Mouse (Mus musculus) frontal cortex, postnatal 36 days (tissue): ENCODE results near the gene Sema6d.

Experiments used
- DNase-seq, 2 experiments: peaks; one replicate each; pipeline ENCODE4 v3.0.0; 2022; ENCODE audit warnings: low spot score in 2 of 2

The Sema6d gene

DNA sequence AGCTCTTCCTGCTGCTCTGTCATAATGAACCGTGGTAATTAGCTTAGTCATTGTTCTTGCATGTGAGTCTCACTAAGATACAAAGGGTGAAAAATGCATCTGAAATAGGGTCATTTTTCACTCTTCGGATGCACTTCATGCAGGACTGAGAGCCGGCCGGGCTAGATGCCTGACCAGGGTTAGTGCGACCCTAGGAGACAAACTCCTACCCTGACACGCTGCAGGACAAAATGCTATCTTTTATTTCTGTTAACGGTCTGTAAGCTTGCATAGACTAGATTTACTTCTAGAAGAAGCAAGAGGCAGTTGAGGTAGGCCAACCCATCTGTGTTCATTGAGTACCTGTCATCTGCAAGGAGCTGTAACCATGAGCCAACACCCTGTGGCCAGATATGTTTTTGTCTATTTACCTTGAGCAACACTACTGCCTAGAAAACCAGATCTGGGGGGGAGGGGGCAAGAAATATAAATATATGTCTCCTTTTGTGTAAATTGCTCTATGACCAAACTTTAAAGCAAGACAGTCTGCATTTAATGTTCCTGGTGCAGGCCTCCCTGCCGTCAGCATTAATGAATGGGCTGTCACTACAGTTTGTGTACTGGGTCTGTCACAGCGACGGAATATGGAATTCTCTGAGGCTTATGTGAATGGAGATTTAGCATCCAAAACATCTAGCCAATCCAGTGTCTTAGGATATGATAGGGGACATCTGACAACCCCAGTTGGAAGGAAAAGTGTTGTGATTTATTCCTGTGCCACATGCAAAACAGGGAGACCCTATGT lies 523.1 kb downstream of the Sema6d start:
- DNase-seq = no peak

DNA sequence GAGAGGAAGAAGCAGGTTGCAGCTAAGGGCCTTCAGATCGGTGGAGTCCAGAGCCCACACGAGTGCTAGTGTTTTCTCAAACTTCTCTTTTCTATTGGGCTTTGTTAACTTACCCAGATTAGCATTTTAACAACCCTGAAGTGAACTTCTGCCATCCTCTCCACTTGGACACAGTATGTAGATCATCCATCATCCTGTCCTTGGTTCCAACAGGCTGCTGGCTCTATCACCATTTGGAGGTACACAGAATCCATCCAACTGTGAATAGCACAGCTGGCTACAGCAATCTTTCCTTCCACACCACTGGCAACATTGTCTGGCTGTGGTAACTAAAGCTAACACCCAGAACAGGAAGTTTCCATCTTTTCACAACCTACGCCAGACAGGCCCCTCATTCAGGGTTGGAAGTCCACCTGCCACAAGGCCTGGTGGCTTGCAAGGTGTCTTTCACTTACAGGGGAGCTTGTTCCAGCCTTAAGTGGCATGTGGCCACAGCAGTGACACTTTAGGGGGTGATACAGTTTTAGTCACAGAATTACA lies 524.0 kb downstream of the Sema6d start:
- no peak for DNase-seq

DNA sequence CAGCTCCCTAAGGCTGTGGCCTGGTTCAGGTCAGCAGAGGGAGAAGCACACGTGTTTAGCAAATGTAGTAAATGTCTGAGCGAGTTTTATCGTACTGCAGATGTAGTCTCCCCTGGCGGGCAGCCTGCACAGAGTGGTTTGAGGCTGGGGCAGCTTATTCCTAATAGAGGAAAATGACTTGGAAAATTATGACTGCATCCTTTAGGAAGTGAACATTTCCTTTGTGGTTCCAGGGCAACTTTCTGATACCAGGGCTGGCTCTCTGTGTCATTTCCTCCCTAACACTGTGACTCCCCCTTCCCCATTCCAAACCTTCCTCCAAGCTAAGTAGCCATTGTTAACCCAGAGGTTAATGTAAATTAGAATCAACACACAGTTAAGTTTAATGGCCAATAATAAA lies 527.0 kb downstream of the Sema6d start:
- no peak for DNase-seq

DNA sequence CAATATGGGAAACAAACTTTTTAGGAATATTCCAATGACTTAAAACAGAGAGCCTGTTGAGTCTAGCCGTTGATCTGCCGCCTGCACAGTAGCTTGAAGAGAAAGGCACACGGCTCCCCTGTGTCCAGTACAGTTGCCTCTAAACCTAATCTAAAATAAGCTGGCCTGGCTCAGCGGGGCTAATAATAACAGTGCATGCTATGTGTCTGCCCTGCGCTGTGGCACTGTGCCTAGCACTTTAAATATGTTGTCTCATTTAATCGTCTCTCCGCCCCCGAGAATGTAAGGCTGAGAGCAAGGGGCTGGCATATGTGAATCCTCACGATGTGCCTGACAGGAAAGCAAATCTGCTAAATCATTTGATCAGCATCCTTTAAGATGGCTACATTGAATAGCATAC lies 527.7 kb downstream of the Sema6d start:
- no peak for DNase-seq

DNA sequence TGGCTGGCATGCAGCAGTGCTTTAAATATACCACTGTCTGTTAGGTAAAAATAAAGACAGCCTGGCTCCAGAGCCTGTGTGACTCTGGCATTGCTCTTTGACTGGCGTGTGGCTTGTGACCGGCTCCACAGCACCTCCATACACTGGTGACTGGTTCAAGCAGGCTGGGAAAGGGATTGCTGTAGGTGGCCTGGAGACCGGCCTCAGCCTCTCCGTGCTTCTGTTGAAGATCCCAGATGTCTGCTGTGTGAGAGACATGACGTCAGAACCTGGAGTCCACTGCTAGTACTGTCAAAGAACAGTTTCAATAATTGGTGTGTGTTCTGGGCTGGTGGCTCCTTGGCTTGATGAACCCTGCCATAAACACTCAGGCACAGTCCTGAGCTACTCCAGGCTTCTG lies 528.3 kb downstream of the Sema6d start:
- DNase-seq = no peak

DNA sequence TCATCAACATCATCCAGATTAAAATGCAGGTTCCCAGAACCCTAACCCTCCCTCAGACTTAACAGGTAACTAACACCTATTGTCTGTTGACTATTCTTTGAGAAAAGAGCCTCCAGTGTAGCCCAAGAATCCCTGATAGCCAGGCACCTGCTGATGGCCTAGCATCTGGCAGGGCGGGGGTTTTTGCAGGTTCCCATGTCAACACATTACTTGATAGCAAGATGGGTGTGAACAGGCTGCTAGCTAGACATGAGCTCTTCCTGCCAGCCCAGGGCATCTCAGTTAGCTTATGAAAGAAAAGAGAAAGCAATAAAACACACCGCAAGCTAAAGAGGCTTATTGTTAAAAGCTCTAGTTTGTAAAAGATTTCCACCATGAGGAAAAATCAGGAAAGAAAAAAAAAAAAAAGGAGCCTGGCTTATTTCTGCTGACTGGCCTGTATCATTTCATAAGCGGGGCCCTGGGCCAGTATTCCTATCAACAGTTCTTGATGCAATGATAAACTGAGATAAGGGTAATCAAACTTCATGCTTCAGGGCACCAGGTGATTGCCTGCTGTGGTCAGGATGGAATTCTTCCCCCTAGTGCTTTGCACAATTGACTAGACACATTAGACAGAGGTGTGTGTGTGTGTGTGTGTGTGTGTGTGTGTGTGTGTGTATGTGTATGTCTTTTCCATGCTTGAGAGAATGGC lies 528.9 kb downstream of the Sema6d start:
- DNase-seq = no peak

DNA sequence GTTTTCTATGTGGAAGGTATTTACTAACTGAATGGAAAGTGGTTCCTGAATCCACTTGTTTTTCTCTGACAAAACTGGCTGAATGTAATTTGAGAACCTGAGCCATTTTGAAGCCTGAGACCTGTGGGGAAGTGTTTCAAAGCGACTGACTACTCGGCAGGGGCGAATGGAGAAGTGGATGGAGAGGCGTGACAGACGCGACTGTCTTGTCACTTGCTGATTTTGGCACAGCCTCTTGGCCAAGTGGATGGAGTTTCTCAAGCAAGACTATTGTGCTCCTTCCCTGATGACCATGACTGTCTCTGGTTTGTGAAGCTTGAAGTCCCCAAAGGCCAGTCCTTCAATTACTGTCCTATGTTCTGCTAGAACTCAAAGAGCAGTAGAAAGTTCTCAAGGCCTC lies 530.7 kb downstream of the Sema6d start:
- DNase-seq = no peak

DNA sequence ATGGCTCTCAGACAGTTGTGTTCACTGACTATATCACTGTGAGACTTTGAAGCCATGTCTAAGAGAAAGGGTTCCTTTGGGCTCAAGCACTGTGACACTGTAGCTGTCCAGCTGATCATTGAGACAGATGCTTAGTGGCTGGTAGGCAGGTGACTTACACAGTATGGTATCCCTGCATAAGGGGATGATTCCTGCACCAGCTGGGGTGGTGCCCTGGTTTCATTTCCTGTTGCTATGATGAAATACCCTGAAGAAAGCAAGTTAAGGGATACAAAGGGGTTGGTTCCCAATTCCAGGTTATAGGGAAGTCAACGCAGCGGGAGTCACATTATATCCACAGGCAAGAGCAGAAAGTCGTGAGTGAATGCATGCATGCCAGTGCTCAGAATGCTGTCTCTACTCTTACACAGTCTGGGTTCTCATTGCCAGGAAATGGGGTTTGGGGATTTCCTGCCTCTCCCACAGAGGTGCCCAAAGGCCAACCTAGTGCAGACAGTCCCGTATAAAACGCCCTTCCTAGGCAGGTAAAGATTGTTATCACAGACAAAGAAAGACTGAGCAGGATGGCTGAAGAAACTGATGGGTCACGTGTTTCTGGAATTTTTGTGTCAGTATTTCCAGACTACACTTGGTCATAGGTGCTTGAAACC lies 532.3 kb downstream of the Sema6d start:
- no peak for DNase-seq

DNA sequence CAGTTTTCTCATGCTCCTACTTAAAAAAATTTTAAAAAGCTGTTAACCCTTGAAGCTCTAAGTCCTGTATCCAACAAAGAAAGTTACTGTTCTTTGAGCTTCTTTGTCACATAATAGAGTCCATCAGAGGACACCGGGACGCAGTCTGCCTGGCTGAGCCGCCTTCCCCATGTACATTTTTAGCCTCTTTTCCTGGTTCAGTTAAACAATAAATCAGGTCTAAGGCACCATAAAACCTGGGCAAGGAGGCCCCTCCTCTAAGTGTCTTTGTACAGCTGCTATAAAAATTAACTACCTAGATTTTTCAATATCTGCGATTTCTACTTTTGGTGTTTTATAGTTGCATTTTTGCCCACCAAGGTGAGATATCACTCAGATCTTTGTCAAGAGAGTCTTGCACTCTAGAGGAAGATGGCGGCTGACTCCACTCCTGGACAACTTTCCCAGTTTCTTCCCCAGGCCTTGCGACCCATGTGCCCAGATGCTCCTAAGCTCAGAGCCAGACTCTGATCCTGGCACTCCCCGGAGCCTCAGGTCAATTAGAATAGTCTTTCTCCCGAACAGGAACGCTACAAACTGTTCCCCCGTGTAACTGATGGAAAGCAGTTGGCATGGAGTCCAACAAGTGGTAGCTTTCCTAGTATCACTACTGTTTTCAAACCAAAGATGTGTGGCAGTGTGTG lies 534.6 kb downstream of the Sema6d start:
- DNase-seq = no peak

DNA sequence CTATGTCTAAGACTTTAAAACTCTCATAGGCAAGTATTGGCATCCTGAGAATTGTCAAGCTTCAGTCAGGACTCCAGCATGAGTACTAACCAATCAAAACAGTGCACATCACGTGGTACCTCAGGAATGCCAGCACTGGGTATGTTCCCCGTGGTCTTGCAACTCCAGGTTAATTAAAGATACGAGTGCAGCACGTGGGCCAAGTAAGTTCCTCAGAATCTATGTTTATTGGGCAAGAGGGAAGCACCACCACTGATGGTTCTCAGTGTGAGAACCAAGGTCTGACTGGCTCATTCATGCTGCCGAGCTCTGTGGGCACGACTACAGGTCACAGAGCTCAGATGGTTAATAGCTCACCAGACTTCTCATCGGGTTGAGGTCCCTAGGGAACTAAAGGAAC lies 536.7 kb downstream of the Sema6d start:
- no peak for DNase-seq

DNA sequence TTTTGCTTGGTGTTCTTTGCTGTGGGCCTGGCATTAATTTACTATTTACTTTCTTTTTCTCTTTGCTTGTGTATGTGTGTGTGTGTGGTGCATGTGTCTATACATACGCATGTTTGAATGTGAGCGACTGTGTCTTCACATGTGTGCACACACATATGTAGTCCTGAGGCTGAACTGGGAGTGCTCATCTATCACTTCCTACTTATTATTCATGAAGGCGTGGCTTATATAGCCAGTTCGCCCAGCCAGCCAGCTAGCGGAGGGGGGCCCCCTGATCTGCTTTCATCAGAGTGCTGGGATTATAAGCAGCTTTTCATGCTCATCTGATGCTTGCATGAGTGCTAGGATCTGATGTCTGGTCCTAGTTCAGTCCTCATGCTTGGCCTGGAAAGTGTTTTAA lies 537.9 kb downstream of the Sema6d start:
- no peak for DNase-seq

DNA sequence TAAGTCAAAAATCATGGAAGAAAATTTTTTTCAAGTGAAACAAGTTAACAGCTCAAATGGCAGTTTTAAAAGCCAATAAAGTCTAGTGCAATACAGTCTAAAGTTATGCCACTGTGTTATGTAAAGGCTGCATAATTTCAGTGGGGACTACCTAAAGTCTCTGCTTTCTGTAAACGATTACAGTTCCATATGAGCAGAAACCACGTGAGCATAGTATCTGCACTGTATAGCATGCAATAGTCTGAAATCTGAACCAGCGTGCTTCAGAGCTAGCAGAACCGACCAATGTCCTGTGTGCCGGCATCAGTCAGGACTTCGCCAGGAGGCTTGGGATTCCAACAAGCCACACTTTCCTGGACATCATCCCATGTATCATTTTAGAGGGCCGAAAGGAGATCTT lies 538.9 kb downstream of the Sema6d start:
- DNase-seq = no peak

DNA sequence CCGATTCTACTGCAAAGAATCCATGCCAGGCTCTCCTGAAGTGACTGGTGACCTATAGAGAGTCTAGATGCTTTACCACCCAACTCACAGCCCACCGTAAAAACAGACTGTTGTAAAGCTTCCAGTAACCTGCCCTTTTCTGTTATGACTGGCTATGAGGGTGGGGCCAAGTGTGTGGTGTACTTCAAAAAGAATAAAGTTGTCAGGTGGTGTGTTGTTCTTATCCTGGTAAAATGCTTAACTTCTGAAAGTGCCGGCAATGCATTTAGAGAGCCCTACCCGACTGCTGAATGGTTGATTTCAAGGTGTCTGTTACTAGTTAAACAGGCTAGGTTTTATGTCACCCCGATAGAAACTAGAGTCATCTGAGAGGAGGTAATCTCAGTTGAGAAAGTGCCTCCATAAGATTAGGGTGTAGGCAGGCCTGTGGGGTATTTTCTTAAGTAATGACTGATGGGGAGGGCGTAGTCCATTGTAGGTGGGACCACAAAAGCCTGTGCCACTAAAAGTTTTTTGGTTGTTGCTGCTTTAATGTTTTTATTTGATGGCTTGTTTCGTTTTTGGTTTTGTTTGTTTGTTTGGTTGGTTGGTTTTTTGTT lies 544.7 kb downstream of the Sema6d start:
- no peak for DNase-seq

DNA sequence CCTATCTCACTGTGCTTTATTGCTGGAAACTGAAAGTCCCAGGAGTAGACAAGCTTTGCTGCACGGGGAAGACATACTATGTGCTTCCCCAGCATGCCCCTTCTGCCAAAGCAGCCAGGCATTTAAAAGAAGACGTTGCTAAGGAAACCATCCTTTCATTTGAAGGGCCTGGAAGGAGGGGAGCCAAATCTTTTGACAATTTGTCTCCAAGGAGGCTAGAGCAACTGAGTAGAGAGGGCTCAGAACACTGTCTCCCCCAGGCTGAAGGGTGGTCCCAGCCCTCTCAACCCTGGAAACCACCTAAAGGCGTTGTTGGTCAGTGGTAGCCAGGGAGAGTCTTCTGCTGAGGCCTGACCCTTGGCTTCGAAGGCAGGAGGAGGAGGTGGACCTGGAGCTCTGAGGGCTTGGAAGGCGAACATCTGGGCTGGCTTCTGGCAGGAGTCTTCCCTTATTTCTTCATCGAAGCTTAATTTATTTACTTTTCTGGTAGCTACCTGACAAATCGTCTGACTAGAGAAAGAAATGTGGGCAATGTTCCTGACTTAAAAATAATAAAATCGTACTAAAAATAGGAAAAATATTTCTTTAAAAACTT lies 545.6 kb downstream of the Sema6d start:
- DNase-seq = no peak

DNA sequence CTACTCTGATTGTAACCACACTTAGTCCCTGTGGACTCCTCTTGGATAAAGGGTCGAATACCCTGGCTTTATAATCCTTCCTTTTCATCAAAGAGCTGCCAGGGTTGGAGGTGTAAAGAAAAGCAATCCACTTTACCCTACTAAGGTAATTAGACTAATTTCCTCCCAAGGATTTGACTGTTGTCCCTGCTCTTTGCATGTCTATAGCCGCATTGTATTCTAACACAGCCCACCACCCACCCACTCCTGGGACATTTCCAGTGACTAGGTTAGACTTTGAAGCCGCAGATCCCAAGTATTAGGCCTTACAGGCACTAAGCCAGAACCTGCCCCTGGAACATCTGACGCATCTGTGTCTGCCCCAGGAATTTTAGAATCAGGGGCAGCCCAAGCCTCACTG lies 547.3 kb downstream of the Sema6d start:
- no peak for DNase-seq

DNA sequence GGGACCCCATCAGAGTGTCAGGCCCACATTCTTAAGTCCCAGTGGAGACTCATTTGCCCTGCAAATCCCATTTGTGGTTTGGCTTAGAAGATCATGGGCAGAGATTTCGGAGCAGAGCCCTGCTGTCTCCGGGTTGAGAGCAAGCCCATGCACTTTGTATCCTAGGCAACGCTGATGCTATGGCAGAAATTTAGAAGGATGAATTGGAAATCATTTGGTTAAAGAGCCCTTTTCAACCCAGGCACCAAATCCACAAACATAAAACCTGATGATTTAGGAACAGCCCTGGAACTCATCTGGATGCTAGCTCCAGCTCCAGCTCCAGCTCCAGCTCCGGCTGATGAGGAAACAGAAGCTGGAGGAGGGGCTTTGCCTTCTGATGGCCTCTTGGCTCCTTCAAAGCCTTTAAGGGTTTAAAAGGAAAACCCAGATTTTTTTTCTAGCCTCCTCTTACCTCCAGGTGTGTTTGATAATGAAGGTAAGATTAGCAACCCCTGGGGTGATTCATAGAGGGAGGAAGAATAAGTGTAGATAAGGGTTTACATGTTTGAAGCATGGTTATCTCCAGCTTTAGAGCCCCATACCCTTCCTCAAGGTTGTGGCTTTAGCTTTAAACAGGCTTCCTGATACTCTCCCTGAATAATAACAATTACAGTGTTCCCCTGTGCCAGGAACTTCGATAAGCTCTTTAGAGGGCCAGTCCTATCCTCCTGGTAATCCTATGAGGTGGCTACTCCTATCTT lies 549.6 kb downstream of the Sema6d start:
- DNase-seq = no peak

DNA sequence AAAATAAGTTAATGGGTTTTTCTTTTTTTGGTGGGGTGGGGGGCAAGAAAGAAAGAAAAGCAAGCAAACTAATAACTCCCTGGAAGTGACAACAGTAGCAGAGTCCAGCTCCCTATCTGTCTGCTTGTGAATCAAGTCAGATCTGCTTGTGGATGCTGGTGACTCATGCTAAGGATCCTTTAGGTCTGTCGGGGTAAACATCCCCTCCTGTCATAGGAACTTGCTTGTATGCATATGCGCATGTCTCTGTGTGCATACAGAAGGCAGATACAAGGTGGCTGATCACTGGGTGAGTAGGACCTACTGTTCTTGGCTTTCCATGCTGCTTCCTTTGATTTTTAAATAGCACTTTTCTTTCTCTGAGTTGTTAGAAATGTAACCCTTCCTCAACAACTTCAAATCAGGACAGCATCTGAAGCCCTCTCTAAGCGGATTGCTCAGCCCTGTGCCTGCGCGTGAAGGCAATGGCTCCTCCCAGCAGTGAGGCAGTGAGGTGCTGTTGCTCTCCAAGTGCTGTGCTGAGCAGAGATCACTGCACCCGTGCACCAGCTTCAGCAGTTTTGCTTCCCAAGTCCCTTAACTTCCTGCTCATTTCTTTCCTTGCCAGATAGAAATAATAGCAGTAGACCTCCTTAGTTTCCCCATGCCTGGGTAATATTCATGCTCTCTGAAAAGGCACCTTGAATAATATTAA lies 550.9 kb downstream of the Sema6d start:
- DNase-seq = no peak

DNA sequence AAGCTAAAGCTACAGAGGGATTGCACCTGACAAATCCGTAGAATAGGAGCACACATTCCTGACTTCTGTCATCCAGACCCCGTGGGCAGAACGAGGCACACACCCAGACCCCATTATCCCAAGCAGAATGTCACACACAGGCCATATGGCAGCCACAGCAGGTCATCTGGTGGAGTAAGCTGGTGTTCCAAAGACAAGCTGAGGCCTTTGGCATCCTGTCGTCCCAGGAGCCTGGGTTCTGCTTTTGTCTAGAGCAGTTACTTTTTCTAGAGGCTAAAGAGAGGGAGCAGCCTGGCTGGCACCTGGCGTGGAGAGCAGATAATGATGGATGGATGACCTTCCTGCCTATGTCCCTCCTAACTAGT lies 551.4 kb downstream of the Sema6d start:
- no peak for DNase-seq

DNA sequence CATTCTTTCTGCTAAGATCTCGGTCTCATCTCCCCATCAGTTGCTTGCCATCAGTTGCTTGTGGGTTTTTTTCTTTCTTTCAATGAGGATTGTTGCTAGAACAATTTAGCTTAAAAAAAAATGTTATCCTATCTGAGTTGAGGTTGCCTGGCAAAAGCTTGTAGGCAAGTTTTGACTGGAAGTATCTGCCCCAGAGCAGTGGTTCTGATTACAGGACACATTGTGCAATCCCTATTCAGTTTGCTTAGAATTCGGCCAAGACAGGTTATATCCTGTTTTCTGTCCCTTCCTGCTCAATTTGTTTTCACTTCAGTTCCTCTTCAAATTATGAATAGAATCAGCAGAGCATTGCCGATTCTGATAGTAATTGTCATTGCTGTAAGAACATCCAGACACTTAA lies 552.4 kb downstream of the Sema6d start:
- DNase-seq = no peak

DNA sequence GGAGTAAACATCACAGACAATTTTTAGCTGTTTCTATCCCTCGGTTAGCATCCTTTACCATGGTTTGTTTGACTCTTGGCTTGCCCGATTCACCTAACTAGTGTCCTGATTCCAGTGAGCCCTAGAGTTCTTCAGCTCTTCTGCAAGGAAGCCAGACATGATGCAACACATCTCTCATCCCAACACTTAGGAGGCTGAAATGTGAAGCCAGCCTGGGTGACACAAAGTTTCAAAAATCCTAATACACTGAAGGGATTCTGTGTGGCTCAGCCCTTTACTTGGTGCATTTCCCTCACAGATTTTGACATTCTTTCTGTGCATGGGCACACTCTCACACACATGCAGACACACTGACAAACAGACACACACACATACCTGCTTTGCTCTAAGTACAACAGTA lies 560.8 kb downstream of the Sema6d start:
- DNase-seq = no peak
